Mouse (Mus musculus): Measurements from ENCODE around the gene Rps6.

The Rps6 gene

DNA sequence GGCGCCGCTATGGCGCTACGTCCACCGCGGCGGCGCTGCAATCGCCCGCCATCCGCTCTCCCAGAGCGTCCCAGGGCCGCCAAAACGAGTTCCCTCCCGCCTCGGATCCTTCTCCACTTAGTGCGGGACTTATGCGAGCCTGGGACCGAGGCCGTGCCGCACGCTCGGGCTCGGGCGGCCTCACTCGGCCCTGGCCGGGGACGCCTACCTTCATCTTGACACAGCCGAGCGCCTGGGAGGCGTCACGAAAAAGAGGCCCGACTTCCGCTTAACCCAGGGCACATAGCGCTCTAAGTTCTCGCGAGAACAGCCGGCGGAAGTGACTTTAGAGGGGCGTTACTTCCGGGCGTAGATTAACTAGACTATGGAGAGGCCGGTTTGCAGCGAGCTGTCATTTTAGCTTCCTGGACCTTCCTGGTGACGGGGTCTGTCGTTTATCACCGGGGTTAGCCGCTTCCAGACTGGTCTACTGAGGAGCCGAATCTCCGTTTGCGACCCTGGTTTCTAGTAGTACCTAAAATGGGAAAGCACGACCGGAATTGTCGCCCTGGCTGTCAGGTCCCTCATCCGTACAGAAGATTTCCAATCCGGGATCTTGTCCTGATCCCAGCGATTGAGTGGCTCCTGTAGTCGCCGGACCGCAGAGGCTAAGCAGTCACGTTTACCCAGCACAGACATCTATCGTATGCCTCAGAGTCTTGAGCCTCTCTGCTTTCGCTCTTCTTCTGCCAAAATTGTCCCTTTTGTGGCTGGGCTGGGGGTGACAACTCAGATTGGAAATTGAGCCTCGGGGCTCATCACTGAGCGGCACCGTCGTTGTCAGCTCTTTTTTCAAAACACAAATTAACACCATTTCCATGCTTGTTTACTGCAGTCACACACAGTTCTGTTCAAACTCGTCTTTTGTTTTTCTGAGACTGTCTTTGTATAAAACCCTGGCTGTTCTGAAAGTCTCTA lies at the start of gene Rps6:
Gene Rps6, minus strand, starts transcription at position 300 of the 957 bp plus-strand sequence.
- peak; percentile 90 for DNase-seq (ENCODE audit: low spot score)

DNA sequence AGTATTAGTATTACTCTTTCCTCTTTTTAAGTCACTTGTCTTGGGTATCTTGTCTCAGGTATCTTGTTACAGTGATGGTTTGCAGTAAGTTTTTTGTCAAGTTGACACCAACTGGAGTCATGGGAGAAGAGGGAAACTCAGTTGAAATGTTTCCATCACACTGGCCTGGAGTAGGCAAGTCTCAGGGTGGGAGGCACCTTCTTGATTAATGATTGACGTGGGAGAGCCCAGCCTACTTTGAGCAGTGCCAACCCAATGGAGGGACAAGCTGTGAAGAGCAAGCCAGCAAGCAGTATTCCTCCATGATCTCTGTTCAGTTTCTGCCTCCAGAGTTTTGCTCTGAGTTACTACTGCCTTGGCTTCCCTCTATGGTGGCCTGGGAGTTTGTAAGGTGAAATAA lies 48.7 kb upstream of the Rps6 start:
- DNase-seq (ENCODE audit: low spot score), result no peak

- no peak for DNase-seq (ENCODE audit: low spot score)
Measured at GRCm38 (mm10) chr4:86904969-86905368, 47.8 kb upstream of the Rps6 start.

GRCm38 (mm10) chr4:86902351-86902750 lies 45.1 kb upstream of the Rps6 start:
- DNase-seq (ENCODE audit: low spot score), result no peak

DNA sequence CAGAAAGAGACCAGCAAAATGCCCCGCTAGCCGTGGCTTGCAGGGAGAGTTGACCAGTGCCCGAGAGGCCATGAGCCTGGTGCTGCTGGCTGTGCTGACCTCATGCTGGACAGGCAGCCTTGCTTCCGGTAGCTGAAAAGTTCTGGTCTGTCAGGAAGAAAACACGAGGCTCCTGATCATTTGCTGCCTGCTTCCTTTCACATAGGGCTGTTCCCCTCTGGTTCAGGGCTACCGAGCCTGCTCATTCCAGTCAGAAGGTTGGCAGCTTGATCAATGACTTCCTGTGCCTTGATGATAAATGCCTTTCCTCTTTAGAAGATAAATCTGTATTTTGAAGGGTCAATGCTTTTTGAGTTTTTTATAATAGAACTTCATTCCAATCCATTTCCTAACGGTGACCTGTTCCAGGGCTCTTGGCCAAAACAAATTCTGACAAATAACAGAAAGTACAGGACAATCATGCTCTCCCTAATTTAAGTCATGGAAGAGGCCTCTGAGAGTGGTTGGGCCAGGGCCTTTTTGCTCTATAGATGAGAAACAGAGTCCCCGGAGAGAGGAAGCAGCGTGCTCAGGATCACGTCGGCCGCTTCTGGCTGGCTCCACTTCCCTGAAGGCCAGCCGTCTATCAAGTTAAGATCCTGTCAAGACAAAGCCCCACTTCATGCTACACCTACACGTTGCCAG lies 41.7 kb upstream of the Rps6 start:
- no peak for DNase-seq (ENCODE audit: low spot score)

DNA sequence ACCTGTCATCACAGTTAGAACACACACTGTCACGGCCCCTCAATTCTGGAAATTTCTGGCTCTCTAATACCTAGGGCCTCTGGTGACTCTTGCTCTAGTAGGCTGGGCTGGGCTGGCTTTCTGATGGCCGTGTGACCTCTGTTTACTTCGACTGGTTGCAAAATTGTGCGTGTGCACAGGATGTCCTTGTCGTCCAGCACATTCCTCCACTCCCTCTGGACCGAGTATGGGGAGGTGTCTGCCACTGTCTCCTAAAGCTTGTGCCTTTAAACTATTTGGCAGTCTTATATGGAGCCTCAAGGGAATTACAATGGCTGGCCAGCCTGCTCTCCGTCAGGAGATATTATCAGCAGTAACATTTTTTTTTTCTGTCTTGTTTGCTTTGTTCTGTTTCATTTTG lies 40.2 kb upstream of the Rps6 start:
- no peak for DNase-seq (ENCODE audit: low spot score)

DNA sequence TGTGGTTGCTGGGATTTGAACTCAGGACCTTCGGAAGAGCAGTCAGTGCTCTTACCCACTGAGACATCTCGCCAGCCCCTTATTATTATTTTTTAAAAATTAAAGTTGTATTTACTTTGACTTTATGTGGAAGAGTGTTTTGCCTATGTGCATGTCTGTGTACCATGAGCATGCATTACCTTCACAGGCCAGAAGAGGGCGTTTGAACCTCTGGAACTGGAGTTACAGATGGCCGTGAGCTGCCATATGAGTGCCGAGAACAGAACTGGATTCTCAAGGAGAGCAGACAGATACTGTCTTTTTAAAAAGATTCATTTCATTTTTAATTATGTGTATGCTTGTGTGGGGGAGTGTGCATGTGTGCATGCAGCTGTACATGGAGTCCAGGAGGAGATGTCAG lies 30.7 kb upstream of the Rps6 start:
- no peak for DNase-seq (ENCODE audit: low spot score)

GRCm38 (mm10) chr4:86886160-86886878 lies 29.1 kb upstream of the Rps6 start:
- DNase-seq (ENCODE audit: low spot score), result no peak

GRCm38 (mm10) chr4:86885790-86886159 lies 28.6 kb upstream of the Rps6 start:
- DNase-seq (ENCODE audit: low spot score), result no peak

- DNase-seq (ENCODE audit: low spot score), result no peak
Measured at GRCm38 (mm10) chr4:86884945-86885344, 27.7 kb upstream of the Rps6 start.

DNA sequence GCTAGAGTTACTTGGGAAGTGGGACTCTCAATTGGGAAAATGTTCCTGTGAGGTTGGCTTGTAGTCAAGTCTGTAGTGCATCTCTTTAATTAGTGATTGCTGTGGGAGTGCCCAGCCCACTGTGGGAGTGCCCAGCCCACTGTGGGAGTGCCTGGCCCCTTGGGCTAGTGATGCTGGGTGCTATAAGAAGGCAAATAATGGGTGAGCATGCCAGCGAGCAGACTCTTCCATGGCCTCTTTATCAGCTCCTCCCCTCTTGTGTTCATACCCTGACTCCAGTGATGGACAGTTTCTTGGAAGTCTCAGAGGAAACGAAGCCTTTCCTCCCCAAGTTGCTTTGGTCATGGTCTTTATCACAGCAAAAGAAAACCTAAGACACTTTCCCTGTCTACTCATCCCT lies 25.2 kb upstream of the Rps6 start:
- DNase-seq (ENCODE audit: low spot score), result no peak

- DNase-seq (ENCODE audit: low spot score), result no peak
Measured at GRCm38 (mm10) chr4:86881178-86881577, 24.0 kb upstream of the Rps6 start.

- DNase-seq (ENCODE audit: low spot score), result no peak
Measured at GRCm38 (mm10) chr4:86879477-86879876, 22.3 kb upstream of the Rps6 start.

- DNase-seq (ENCODE audit: low spot score), result peak; percentile 69
Measured at GRCm38 (mm10) chr4:86874146-86874847, 17.1 kb upstream of the Rps6 start, which contains the start of gene Acer2. Gene Acer2 (plus strand): TSS chr4:86874396.

DNA sequence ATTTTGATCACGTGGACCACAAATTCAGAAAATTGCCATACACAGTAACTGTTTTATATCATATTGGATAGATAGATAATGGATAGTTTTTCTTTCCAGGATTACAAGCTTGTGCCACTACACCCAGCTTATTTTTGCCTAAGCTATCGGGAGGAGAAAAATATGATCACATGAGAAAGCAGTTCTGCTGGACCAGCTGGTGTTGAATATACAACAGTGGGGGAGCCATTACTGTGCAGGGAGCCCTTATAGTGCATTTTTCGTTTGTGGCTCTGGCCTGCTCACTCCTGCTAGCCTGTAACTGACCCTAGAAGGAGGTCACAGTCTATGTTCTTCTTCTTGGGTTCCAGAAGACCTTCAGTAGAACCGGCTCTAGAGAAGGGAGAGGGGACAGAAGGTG lies 15.9 kb upstream of the Rps6 start:
- DNase-seq (ENCODE audit: low spot score), result no peak

DNA sequence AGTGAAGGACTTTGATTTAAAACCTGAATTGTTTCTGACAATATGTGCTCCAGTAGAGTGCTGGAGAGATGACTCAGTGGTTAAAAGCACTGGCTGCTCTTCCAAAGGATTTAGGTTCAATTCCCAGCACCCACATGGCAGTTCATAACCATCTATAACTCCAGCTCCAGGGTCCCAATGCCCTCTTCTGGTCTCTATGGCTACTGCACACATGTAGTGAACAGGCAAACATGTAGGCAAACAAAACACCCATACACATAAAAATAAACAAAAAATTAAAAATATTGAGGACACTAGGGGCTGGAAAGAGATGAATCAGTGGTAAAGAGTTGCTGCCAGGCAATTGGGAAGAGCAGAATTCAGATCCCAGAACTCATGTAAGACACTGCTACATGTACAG lies 14.8 kb upstream of the Rps6 start:
- DNase-seq (ENCODE audit: low spot score), result no peak

DNA sequence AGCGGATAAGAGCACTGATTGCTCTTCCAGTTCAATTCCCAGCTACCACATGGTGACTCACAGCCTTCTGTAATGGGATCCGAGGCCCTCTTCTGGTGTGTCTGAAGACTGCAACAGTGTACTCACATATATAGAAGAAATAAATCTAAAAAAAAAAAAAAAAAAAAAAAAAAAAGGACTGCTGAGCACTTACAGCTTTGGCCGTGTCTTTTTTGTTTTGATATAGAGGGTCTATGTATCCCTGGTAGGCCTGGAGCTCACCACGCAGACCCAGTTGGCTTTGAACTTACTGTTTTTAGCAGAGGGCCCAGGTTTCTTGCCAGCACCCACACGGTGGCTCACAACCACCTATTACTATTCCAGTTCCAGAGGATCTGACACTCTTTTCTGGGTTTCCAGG lies 6.9 kb upstream of the Rps6 start:
- DNase-seq (ENCODE audit: low spot score), result no peak

DNA sequence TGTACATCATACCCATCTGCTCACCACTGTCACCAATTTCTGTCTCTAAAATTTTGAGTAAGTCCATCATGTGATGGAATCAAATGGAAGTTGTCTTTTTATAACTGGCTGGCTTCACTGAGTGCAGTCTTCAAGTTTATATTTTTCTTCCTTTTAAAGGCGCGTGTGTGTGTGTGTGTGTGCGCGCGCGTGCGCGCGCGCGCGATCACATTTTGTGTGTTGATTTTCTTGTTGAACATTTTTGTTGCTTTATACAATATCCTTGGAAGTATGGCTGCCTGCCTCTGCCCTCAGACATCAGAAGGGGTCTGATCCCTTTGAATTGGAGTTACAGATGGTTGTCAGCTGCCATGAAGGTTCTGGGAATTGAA lies 843 bp upstream of the Rps6 start:
- DNase-seq (ENCODE audit: low spot score), result no peak

GRCm38 (mm10) chr4:86856304-86857112 lies 704 bp downstream of the Rps6 start:
- DNase-seq (ENCODE audit: low spot score), result no peak

DNA sequence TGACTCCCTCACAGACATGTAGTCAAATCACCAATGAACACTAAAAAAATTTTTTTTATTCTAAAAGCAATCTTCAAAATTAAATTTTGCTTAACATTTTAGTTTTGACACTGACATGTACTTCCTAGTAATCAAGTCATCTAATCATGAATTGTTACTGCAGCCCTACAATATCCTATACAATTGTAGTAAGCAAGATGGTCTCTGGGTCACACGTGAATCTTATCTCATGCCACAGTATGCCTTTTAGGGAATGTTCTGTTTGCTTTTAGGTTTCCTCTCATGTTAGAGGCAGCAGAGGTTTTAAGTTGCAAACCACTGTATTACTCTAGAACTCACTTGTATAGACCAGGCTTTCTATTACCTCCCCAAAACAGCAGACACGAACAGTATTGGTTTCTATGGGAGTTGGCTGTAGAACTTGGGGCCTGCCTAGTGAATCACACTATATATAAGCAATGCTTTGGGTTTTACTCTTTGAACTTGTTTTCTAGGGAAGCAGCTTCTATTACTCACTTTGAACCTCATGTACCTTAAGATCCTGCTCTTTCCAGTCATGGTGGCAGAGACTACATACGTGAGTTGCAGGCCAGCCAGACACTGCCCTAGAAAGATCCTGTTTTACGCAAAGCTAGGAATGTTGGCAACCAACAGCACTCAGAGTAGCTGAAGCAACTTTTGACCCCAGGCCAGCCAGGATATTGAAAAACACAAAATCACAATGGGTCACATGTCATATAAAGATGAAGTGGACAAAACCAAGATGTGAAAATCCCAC lies 4.2 kb downstream of the Rps6 start:
- DNase-seq (ENCODE audit: low spot score), result no peak
